ENCODE assay signal across 8 mouse cellular contexts in the genomic region with DNA sequence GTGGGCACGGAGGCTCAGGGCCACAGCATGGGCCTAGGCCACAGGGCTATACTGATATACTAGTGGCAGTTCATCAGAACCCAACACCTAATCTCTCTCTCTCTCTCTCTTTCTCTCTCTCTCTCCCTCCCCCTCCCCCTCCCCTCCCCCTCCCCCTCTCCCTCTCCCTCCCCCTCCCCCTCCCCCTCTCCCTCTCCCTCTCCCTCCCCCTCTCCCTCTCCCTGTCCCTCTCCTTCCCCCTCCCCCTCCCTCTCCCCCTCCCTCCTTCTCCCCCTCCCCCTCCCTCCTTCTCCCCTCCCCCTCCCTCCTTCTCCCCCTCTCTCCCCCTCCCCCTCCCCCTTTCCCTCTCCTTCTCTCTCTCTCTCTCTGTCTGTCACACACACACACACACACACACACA. TPM values are rescaled to one million over a fixed set of nuclear protein-coding genes. Genes with fewer than 3 reads are reported as not detected.
DNase-seq lines count a peak whose midpoint lies in the region; ATAC-seq and TF ChIP-seq lines count a peak whose summit lies in the region.
"Not testable (repeated sequence)": the region's sequence is repeated elsewhere in the genome, so short reads cannot be mapped to it uniquely, and the experiment has no call there.

A gene (minus strand): TSS at position 101 of the 400 bp plus-strand sequence.

- not testable (repeated sequence) for TF ChIP-seq EP300 in lung, postnatal 0 days (IDR thresholded peaks at IDR 0.05)

- intact Hi-C loops in heart, postnatal 10 days (cut with DNase I): not testable (repeated sequence)

- ATAC-seq in embryonic facial prominence, embryonic 12.5 days (ENCODE audit: insufficient number of reproducible peaks, insufficient read depth, low FRiP score, low TSS enrichment); intestine, embryonic 15.5 days; limb, embryonic 11.5 days (ENCODE audit: insufficient number of reproducible peaks, low FRiP score, low TSS enrichment, low read depth); lung, postnatal 0 days; stomach, embryonic 16.5 days (ENCODE audit: insufficient read depth, low FRiP score): not testable (repeated sequence)

- not testable (repeated sequence) for TF ChIP-seq CTCF in lung, postnatal 0 days (IDR thresholded peaks at IDR 0.05)

- 90% methylated on average over 1 of the region's 1 CpGs for WGBS in embryonic facial prominence, embryonic 12.5 days
- WGBS in intestine, embryonic 15.5 days: 100% methylated on average over 1 of the region's 1 CpGs
- WGBS in limb, embryonic 11.5 days: 100% methylated on average over 1 of the region's 1 CpGs
- 92% methylated on average over 1 of the region's 1 CpGs for WGBS in lung, postnatal 0 days
- 86% methylated on average over 1 of the region's 1 CpGs for WGBS in stomach, embryonic 16.5 days

- not testable (repeated sequence) for H3K4me3 ChIP-seq in embryonic facial prominence, embryonic 12.5 days; intestine, embryonic 15.5 days (replicated peaks); limb, embryonic 11.5 days (ENCODE audit: low read depth, low read length); lung, postnatal 0 days (ENCODE audit: low read depth, low read length); stomach, embryonic 16.5 days (replicated peaks; ENCODE audit: low read length)

- not testable (repeated sequence) for H3K27me3 ChIP-seq in embryonic facial prominence, embryonic 12.5 days; intestine, embryonic 15.5 days (replicated peaks); limb, embryonic 11.5 days (ENCODE audit: control insufficient read depth, insufficient read depth, low read length); lung, postnatal 0 days (replicated peaks; ENCODE audit: insufficient read depth, low read length); stomach, embryonic 16.5 days (ENCODE audit: control insufficient read depth, insufficient read depth, low read length)

- H3K4me2 ChIP-seq in embryonic facial prominence, embryonic 12.5 days (replicated peaks); intestine, embryonic 15.5 days (replicated peaks); limb, embryonic 11.5 days (ENCODE audit: low read depth, severe bottlenecking); lung, postnatal 0 days (replicated peaks; ENCODE audit: low read depth, low read length); stomach, embryonic 16.5 days (ENCODE audit: low read depth, low read length): not testable (repeated sequence)

- not testable (repeated sequence) for H3K4me1 ChIP-seq in embryonic facial prominence, embryonic 12.5 days; intestine, embryonic 15.5 days (replicated peaks); limb, embryonic 11.5 days (ENCODE audit: control insufficient read depth, insufficient read depth, low read length); lung, postnatal 0 days (ENCODE audit: insufficient read depth, low read depth, low read length); stomach, embryonic 16.5 days (ENCODE audit: control insufficient read depth, insufficient read depth, low read length)

- H3K36me3 ChIP-seq in embryonic facial prominence, embryonic 12.5 days; intestine, embryonic 15.5 days; limb, embryonic 11.5 days (ENCODE audit: control insufficient read depth, insufficient read depth, low read length); lung, postnatal 0 days (ENCODE audit: insufficient read depth, low read length); stomach, embryonic 16.5 days (ENCODE audit: control insufficient read depth, insufficient read depth, low read length): not testable (repeated sequence)

- H3K9me3 ChIP-seq in embryonic facial prominence, embryonic 12.5 days; intestine, embryonic 15.5 days; limb, embryonic 11.5 days (ENCODE audit: control insufficient read depth, low read length); lung, postnatal 0 days (ENCODE audit: low read length); stomach, embryonic 16.5 days (replicated peaks; ENCODE audit: control insufficient read depth, low read length): not testable (repeated sequence)

- not testable (repeated sequence) for H3K27ac ChIP-seq in embryonic facial prominence, embryonic 12.5 days; intestine, embryonic 15.5 days; limb, embryonic 11.5 days (replicated peaks; ENCODE audit: low read depth, low read length); lung, postnatal 0 days (ENCODE audit: low read length); stomach, embryonic 16.5 days (ENCODE audit: low read length)

- H3K9ac ChIP-seq in embryonic facial prominence, embryonic 12.5 days; intestine, embryonic 15.5 days; limb, embryonic 11.5 days (ENCODE audit: low read length); lung, postnatal 0 days (replicated peaks; ENCODE audit: low read depth); stomach, embryonic 16.5 days (ENCODE audit: low read length): not testable (repeated sequence)

- not testable (repeated sequence) for DNase-seq in adrenal gland, adult 18-20 months (ENCODE audit: low spot score in 2 of 2); heart, adult 18-20 months; heart, postnatal 10 days; limb, embryonic 11.5 days (ENCODE audit: low spot score); lung, postnatal 0 days (ENCODE audit: low spot score)

RNA-seq across cellular contexts. Expression of the gene that starts here (rescaled TPM):
- total RNA-seq in adrenal gland, adult 18-20 months (2021): 10 to 100 TPM; 20.0 to 20.8 TPM
- 14.4 and 15.1 TPM in 2 replicates for polyA plus RNA-seq in embryonic facial prominence, embryonic 12.5 days (2016; fragmentation: Nextera tagmentation; extraction: Ambion mirVana)
- 10 to 100 TPM; 14.0 to 15.6 TPM for total RNA-seq in heart, adult 18-20 months (2021)
- 10 to 100 TPM; 29.5 to 30.7 TPM for total RNA-seq in heart, postnatal 10 days (2021)
- polyA plus RNA-seq in intestine, embryonic 15.5 days (2015; fragmentation: Nextera tagmentation; extraction: Ambion mirVana): 22.6 and 29.5 TPM in 2 replicates
- polyA plus RNA-seq in limb, embryonic 11.5 days (2014; fragmentation: Nextera tagmentation; extraction: Ambion mirVana): 9.4 and 11.3 TPM in 2 replicates
- polyA plus RNA-seq in lung, postnatal 0 days (2015; fragmentation: Nextera tagmentation; extraction: Ambion mirVana): 20.8 and 21.4 TPM in 2 replicates
- polyA plus RNA-seq in stomach, embryonic 16.5 days (2015; fragmentation: Nextera tagmentation; extraction: Ambion mirVana): 22.6 and 25.5 TPM in 2 replicates
